Mouse (Mus musculus) limb, embryonic 11.5 days (tissue): Measurements from ENCODE around the gene 1700001P01Rik. TPM values are rescaled to one million over a fixed set of nuclear protein-coding genes. Genes with fewer than 3 reads are reported as not detected.
A peak's percentile ranks its signal among the peaks of the same experiment; 100 is the strongest.

Experiments
- ATAC-seq: fragments of 200-750 bp; cut with Nextera tagmentation; 2 replicates; pipeline ENCODE4 v1.8.0; 2017; ENCODE audit warnings: low read depth; ENCODE audit not compliant: insufficient number of reproducible peaks, low FRiP score, low TSS enrichment
- DNase-seq: peaks from one replicate; pipeline ENCODE4 v3.0.0-alpha.2; 2015; ENCODE audit warnings: low spot score
- H3K27ac ChIP-seq: fragments of 300-500 bp; sonication (generic); replicated peaks from 2 replicates; pipeline ENCODE4 v1.5.1; 2014; ENCODE audit warnings: low read depth, mild to moderate bottlenecking, low read length
- H3K27me3 ChIP-seq: fragments of 300-500 bp; sonication (generic); 2 replicates; pipeline ENCODE4 v1.6.1; 2014; ENCODE audit warnings: mild to moderate bottlenecking, low read length, mixed read lengths; ENCODE audit not compliant: control insufficient read depth, insufficient read depth
- H3K36me3 ChIP-seq: fragments of 300-500 bp; sonication (generic); 2 replicates; pipeline ENCODE4 v1.6.1; 2014; ENCODE audit warnings: mild to moderate bottlenecking, low read length, moderate library complexity, mixed read lengths; ENCODE audit not compliant: control insufficient read depth, insufficient read depth
- H3K4me1 ChIP-seq: fragments of 300-500 bp; sonication (generic); 2 replicates; pipeline ENCODE4 v1.6.1; 2014; ENCODE audit warnings: low read length, mixed read lengths; ENCODE audit not compliant: control insufficient read depth, insufficient read depth
- H3K4me2 ChIP-seq: fragments of 300-500 bp; sonication (generic); 2 replicates; pipeline ENCODE4 v1.6.1; 2014; ENCODE audit warnings: low read depth, mild to moderate bottlenecking, moderate library complexity; ENCODE audit not compliant: severe bottlenecking
- H3K4me3 ChIP-seq: fragments of 300-500 bp; sonication (generic); 2 replicates; pipeline ENCODE4 v1.5.1; 2014; ENCODE audit warnings: low read depth, low read length
- H3K9ac ChIP-seq: fragments of 300-500 bp; sonication (generic); 2 replicates; pipeline ENCODE4 v1.6.1; 2014; ENCODE audit warnings: mild to moderate bottlenecking, low read length
- H3K9me3 ChIP-seq: fragments of 300-500 bp; sonication (generic); 2 replicates; pipeline ENCODE4 v1.6.1; 2016; ENCODE audit warnings: low read length; ENCODE audit not compliant: control insufficient read depth
- WGBS: fragments of 180-500 bp; shearing (Covaris S2); extraction: QIAGEN DNeasy Blood & Tissue Kit; methylation state at CpG from one replicate; pipeline ENCODE4 v1.1.7; 2014; 5-methylcytosine and 5-hydroxymethylcytosine counted together
- polyA plus RNA-seq: library from polyadenylated mRNA; unstranded; fragments of >200 nt; fragmentation: Nextera tagmentation; extraction: Ambion mirVana; gene quantifications from 2 replicates; pipeline ENCODE4 v1.2.1, GENCODE M21; 2014

The 1700001P01Rik gene
- polyA plus RNA-seq, 1 experiment from 2014 or later = not detected

DNA sequence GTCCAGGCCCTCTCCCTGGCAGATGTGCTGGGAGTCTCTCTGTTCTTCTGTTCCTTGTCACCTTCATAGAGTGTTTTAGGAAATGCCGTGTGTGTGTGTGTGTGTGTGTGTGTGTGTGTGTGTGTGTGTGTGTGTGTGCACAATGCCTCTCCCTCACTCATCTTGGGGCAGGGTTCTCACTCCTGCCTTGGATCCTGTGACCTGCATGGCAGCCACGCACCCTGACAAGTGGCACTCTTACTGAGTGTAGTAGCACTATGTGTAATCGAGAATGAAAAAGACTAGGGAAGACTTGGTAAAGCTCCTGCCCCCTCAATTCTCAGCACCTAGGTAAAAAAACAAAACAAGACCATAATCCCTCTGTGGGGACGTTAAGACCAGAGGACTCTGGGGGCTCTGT, 43.4 kb upstream of the 1700001P01Rik start:
- H3K27me3 ChIP-seq = no peaks in the 10 kb centered on the region
- peaks cover 33% of the 10 kb centered on the region for H3K4me1 ChIP-seq
- H3K36me3 ChIP-seq = peaks cover 5% of the 10 kb centered on the region; the same call in 1 of the 2 replicates
- WGBS = 58% methylated on average over 4 of the region's 4 CpGs
- DNase-seq (no peak), ATAC-seq (no peak)
- peak overlapping the region; percentile 79 for H3K27ac ChIP-seq
- H3K4me3 ChIP-seq = no peak overlapping the region
- H3K9me3 ChIP-seq = no peaks in the 10 kb centered on the region
- no peak overlapping the region for H3K4me2 ChIP-seq
- peak overlapping the region; percentile 55; the same call in 1 of the 2 replicates for H3K9ac ChIP-seq

DNA sequence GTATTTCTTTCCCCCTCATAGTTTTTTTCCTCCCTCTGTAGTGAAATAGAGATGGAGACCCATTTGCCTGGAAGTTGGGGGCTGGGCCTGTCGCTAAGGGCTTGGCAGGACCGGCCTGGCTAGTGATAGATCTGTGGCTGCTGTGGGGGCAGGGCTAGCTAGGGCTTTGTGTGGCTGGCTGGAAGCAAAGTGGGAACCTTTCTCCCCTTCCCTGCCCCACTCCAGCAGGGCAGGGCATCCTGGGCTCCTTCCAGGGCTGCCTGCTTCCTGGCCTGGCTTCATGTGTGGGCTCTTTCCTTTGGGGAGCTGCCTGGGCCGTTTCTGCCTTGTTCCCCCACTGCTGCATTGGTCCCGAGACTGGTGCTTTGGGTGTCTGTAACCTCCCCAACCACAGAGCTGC, 42.9 kb upstream of the 1700001P01Rik start:
- H3K9ac ChIP-seq = peak overlapping the region; percentile 55
- WGBS = 9% methylated on average over 4 of the region's 4 CpGs
- H3K4me2 ChIP-seq = no peak overlapping the region; the same call in 1 of the 2 replicates
- DNase-seq = peak; percentile 78
- peaks cover 5% of the 10 kb centered on the region; the same call in 1 of the 2 replicates for H3K36me3 ChIP-seq
- no peak overlapping the region for H3K4me3 ChIP-seq
- peak overlapping the region; percentile 79 for H3K27ac ChIP-seq
- H3K27me3 ChIP-seq = no peaks in the 10 kb centered on the region
- ATAC-seq = no peak
- peaks cover 33% of the 10 kb centered on the region for H3K4me1 ChIP-seq
- no peaks in the 10 kb centered on the region for H3K9me3 ChIP-seq

DNA sequence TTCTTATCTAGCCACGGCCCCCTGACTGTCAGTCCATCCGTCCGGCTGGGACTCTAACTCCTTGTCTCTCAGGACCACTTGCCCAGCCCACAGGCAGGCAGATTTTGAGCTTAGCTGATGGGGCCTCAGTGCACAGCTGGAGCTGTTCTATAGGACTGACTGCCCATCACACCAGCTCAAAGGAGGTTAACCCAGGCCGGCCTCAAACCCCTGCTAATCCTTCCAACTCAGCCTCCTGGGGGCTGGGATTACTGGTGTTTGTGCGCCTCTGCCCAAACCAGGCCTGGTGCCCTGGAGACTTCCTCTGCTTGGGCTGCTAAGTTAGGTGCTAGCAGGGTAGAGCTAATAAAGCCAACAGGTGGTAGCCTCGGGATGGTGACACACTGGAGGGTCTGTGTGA, 42.3 kb upstream of the 1700001P01Rik start:
- no peak for ATAC-seq
- no peaks in the 10 kb centered on the region for H3K9me3 ChIP-seq
- peaks cover 2% of the 10 kb centered on the region; the same call in 1 of the 2 replicates for H3K36me3 ChIP-seq
- DNase-seq = peak; percentile 36
- no peaks in the 10 kb centered on the region for H3K27me3 ChIP-seq
- no peak overlapping the region for H3K4me3 ChIP-seq
- peak overlapping the region; percentile 79 for H3K27ac ChIP-seq
- H3K9ac ChIP-seq = peak overlapping the region; percentile 55; the same call in 1 of the 2 replicates
- peaks cover 35% of the 10 kb centered on the region for H3K4me1 ChIP-seq
- no peak overlapping the region; the same call in 1 of the 2 replicates for H3K4me2 ChIP-seq
- WGBS = 39% methylated on average over 6 of the region's 6 CpGs

DNA sequence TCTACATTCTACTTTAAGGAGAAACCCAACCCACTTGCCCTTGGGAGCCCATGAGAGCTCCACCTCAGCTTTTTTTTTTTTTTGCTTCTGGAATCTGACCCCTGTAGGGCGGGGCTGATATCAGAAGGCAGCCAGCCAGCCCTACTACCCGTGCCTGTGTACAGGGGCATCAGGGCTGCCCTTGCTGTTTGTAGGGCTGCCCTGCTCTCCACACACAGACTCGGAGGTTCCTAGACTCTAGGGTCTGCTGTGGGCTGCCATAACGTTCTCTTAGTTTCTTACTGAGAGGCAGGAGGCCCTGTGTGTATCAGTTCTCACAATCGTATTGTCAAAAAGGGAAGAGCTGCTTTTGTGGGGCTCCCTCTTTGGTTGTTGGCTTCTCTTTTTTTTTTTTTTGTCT, 41.7 kb upstream of the 1700001P01Rik start:
- Histone ChIP-seq H3K36me3 (no peaks in the 10 kb centered on the region), H3K4me3 (no peak overlapping the region), H3K27ac (peak overlapping the region; percentile 79), H3K4me1 (peaks cover 41% of the 10 kb centered on the region), H3K9ac (no peak overlapping the region), H3K9me3 (no peaks in the 10 kb centered on the region), H3K4me2 (no peak overlapping the region), H3K27me3 (no peaks in the 10 kb centered on the region)
- WGBS = 37% methylated on average over 5 of the region's 5 CpGs
- ATAC-seq (no peak), DNase-seq (no peak)

DNA sequence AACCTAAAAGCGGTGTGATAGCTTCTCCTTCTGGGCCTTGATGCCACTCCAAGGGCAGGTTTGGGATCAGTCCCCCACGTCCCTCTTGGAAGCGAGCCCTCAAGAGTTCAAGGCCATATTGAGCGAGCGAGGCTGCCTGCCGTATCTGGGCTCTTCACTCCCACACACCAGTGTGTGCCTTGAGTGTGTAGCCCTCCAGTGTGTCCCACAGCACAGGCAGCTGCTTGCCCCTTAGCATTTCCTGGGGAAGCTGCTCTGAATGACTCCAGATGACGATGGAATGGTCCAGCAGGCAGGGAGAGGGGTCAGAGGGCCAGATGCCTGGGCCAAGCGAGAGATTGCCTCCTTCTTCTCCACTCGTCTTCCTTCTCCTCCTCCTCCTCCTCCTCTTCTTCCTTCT, 41.2 kb upstream of the 1700001P01Rik start:
- Histone ChIP-seq H3K27me3 (no peaks in the 10 kb centered on the region), H3K27ac (peak overlapping the region; percentile 79), H3K36me3 (no peaks in the 10 kb centered on the region), H3K4me1 (peaks cover 45% of the 10 kb centered on the region), H3K4me2 (no peak overlapping the region), H3K9ac (0 out of 2 replicates have a peak overlapping the region, but pooled peaks have one; percentile 12), H3K4me3 (no peak overlapping the region), H3K9me3 (no peaks in the 10 kb centered on the region)
- 35% methylated on average over 9 of the region's 9 CpGs for WGBS
- DNase-seq = no peak
- ATAC-seq = no peak

DNA sequence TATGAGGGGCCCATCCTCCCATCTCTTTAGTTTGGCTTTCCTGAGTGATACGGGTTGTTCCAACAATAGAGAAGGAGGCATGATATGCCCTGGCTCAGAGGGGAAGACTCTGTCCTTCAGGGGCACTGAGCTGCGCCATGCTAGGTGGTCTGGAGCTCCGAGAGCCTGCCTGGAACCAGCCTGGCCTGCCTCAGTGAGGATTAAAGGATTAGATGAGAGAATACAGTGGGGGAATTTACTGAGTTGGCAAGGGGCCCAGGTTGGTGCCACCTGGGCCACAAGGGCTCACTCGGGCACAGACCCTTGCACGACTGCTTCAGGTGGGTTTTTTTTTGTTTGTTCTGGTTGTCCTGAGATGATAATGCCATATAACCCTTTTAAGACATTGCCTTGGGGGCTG, 40.5 kb upstream of the 1700001P01Rik start:
- ATAC-seq (no peak), DNase-seq (no peak)
- Histone ChIP-seq H3K4me2 (no peak overlapping the region), H3K9me3 (no peaks in the 10 kb centered on the region), H3K9ac (no peak overlapping the region), H3K27me3 (no peaks in the 10 kb centered on the region), H3K4me1 (peaks cover 51% of the 10 kb centered on the region), H3K27ac (no peak overlapping the region; the same call in 1 of the 2 replicates), H3K4me3 (no peak overlapping the region), H3K36me3 (no peaks in the 10 kb centered on the region)
- WGBS = 72% methylated on average over 5 of the region's 5 CpGs

DNA sequence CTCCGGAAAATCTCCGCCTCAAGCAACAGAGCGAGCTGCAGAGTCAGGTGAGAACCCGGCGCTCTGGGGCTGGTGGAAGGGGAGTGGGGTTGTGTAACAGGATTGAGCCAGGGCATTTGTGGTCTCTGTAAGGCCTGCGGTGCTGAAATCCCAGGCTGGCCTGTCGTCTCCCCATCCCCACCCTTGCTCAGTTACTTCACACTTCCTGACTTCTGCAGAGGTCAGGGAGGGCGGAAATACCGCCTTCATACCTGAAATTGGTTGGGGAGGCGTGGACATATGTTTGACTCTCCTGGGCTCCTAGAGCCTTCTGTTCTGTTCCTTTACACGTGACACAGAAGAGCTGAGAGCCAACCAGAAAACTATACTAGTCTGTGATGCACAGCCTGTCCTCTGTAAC, 40.0 kb upstream of the 1700001P01Rik start:
- Histone ChIP-seq H3K27ac (no peak overlapping the region; the same call in 1 of the 2 replicates), H3K4me1 (peaks cover 51% of the 10 kb centered on the region), H3K9me3 (no peaks in the 10 kb centered on the region), H3K4me2 (no peak overlapping the region), H3K4me3 (no peak overlapping the region), H3K9ac (no peak overlapping the region), H3K36me3 (no peaks in the 10 kb centered on the region), H3K27me3 (no peaks in the 10 kb centered on the region)
- no peak for DNase-seq
- no peak for ATAC-seq
- 72% methylated on average over 11 of the region's 11 CpGs for WGBS

DNA sequence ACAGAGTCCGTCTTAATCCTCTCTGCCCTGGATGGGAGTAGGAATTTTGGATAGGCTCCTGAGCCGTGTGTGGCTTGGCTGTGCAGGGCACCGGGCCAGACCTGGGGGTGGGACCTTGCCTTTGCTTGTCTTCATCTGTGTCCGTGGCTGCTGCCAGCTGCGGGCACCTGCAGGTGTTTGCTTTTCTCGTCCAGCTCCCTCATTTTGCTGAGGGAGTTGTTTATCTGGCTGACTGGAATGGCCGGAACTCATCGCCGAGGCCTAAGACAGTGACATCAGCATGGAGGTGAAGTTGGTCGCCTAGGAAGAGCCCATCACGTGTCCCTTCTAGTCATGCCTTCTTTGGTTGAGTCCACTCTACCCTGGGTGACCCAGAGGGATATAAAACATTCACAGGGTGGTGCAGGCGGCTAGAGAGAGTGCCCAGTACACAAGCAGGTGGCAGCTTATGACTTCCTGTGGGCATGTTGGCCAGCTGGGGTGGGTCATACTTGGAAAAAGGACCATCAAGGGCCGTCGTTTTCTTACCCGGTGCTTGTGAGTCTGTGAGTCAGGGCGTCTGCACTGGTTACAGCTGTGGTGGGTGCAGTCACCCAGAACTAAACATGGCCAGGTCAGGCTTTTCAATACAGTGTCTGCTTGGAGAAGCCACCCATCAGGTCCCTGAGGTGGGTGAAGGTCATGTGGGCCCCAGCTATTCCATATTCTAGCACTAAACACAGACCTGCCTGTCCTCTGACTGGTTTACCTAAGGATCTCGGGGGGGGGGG, 38.2 kb upstream of the 1700001P01Rik start:
- no peak for DNase-seq
- WGBS = 90% methylated on average over 17 of the region's 17 CpGs

More for the DNA sequence above, 38.2 kb upstream of the 1700001P01Rik start:
- no peak for ATAC-seq
- no peaks in the 10 kb centered on the region for H3K9me3 ChIP-seq
- no peak overlapping the region for H3K27ac ChIP-seq
- H3K27me3 ChIP-seq = no peaks in the 10 kb centered on the region
- no peaks in the 10 kb centered on the region for H3K36me3 ChIP-seq
- no peak overlapping the region for H3K4me2 ChIP-seq
- H3K9ac ChIP-seq = no peak overlapping the region
- H3K4me3 ChIP-seq = no peak overlapping the region
- H3K4me1 ChIP-seq = peaks cover 57% of the 10 kb centered on the region
